8 mouse cellular contexts compared by ENCODE assay signal in the genomic region with DNA sequence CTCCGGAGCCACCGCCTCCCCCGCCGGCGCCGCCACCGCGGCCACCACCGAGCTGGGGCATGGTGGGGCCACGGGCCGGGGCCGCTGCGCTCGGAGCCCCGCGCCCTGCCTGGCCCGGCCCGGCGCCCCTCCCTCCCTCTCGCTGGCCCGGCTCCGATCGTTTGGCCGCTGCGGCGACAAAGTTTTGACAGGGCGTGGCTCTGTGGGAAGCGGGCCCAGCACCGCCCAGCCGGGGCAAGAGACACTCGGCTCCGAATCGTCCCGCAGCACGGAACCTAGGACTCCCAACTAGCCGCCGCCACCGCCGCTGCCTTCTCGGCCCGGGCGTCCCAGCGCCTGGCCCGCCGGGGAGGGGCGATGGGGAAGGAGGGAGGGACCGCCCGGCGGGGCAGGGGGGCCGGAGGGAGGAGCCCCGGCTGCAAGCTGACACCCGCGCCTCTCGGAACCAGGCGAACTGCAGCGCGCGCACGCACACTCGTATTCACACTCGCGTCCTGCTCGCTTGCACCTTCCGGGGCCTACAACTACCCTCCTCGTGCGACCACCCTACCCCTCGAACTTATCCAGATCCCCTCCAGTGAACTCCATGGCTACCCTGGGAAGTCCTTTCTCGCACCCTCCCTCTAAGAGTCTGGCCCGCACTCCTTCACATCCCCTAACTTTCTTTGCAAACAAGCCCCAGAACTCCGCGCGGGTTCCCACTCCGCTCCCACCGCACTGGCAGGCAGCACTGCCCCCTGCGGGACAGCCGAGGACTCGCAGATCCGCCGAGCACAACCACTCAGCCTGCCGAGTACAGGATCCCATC. TPM values are rescaled to one million over a fixed set of nuclear protein-coding genes. Genes with fewer than 3 reads are reported as not detected.
DNase-seq lines count a peak whose midpoint lies in the region; ATAC-seq and TF ChIP-seq lines count a peak whose summit lies in the region.

Gene Tcf7l1 (minus strand): TSS at position 363 of the 808 bp plus-strand sequence.

- H3K4me1 ChIP-seq in E14TG2a.4 (replicated peaks; ENCODE audit: low read depth, low read length), result peaks cover 55% of the 10 kb centered on the region
- H3K4me1 ChIP-seq in forebrain, embryonic 16.5 days (replicated peaks; ENCODE audit: control insufficient read depth, insufficient read depth, low read length), result peaks cover 14% of the 10 kb centered on the region
- H3K4me1 ChIP-seq in liver, postnatal 0 days (ENCODE audit: insufficient read depth), result peaks cover 4% of the 10 kb centered on the region
- peaks cover 5% of the 10 kb centered on the region; the same call in 1 of the 2 replicates for H3K4me1 ChIP-seq in neural tube, embryonic 14.5 days (ENCODE audit: control insufficient read depth, insufficient read depth, low read length)
- H3K4me1 ChIP-seq in testis, adult 2 months (ENCODE audit: control insufficient read depth, insufficient read depth, low read length), result peaks cover 5% of the 10 kb centered on the region

- peaks cover 19% of the 10 kb centered on the region for H3K36me3 ChIP-seq in E14TG2a.4 (ENCODE audit: insufficient read depth, low read length)
- H3K36me3 ChIP-seq in forebrain, embryonic 16.5 days (ENCODE audit: control insufficient read depth, insufficient read depth), result no peaks in the 10 kb centered on the region
- H3K36me3 ChIP-seq in liver, postnatal 0 days (replicated peaks; ENCODE audit: insufficient read depth, low read length), result no peaks in the 10 kb centered on the region
- H3K36me3 ChIP-seq in neural tube, embryonic 14.5 days (ENCODE audit: control insufficient read depth, insufficient read depth, low read length), result no peaks in the 10 kb centered on the region
- no peaks in the 10 kb centered on the region for H3K36me3 ChIP-seq in testis, adult 2 months (ENCODE audit: control insufficient read depth, insufficient read depth, low read length)

- DNase-seq in cerebellum, adult 11-12 months, result peak; percentile 38
- DNase-seq in heart, postnatal 25 days (ENCODE audit: low spot score), result peak; percentile 85
- peak; percentile 87 for DNase-seq in layer of hippocampus, adult 11-12 months (ENCODE audit: low spot score)
- DNase-seq in liver, postnatal 0 days, result peak; percentile 89

- H3K4me3 ChIP-seq in E14TG2a.4 (replicated peaks; ENCODE audit: low read length), result peak within 1 kb of the TSS; percentile 92
- H3K4me3 ChIP-seq in forebrain, embryonic 16.5 days (replicated peaks; ENCODE audit: low read length), result peak within 1 kb of the TSS; percentile 73
- peak within 1 kb of the TSS; percentile 52 for H3K4me3 ChIP-seq in liver, postnatal 0 days (ENCODE audit: low read depth, low read length)
- H3K4me3 ChIP-seq in neural tube, embryonic 14.5 days (ENCODE audit: low read depth, low read length), result peak within 1 kb of the TSS; percentile 62
- H3K4me3 ChIP-seq in testis, adult 2 months (ENCODE audit: control insufficient read depth, low read depth, low read length), result peak within 1 kb of the TSS; percentile 90

- peak; percentile 84 for TF ChIP-seq CTCF in E14TG2a.4 (conservative IDR thresholded peaks at IDR 0.05; ENCODE audit: low read length)
- TF ChIP-seq CTCF in liver, postnatal 0 days (IDR thresholded peaks at IDR 0.05; ENCODE audit: low read depth), result peak; percentile 94
- TF ChIP-seq CTCF in testis, adult 2 months (IDR thresholded peaks at IDR 0.05; ENCODE audit: control insufficient read depth, insufficient read depth, insufficient replicate concordance, low read depth, low read length), result peak; percentile 81; the same call in 1 of the 2 replicates

- peak within 1 kb of the TSS; percentile 86 for H3K4me2 ChIP-seq in forebrain, embryonic 16.5 days (ENCODE audit: low read length)
- H3K4me2 ChIP-seq in liver, postnatal 0 days (ENCODE audit: low read depth, low read length), result peak within 1 kb of the TSS; percentile 83
- peak within 1 kb of the TSS; percentile 98 for H3K4me2 ChIP-seq in neural tube, embryonic 14.5 days (ENCODE audit: low read depth, low read length)

- H3K9ac ChIP-seq in forebrain, embryonic 16.5 days (replicated peaks; ENCODE audit: low read depth, low read length), result peak within 1 kb of the TSS; percentile 60
- H3K9ac ChIP-seq in liver, postnatal 0 days (replicated peaks), result peak within 1 kb of the TSS; percentile 63
- H3K9ac ChIP-seq in neural tube, embryonic 14.5 days (replicated peaks; ENCODE audit: low read depth, low read length), result peak within 1 kb of the TSS; percentile 63

- peaks cover 27% of the 10 kb centered on the region for H3K27me3 ChIP-seq in E14TG2a.4 (ENCODE audit: insufficient read depth, low read length)
- H3K27me3 ChIP-seq in forebrain, embryonic 16.5 days (replicated peaks; ENCODE audit: control insufficient read depth, insufficient read depth, low read length), result peaks cover 8% of the 10 kb centered on the region; the same call in 1 of the 2 replicates
- peaks cover 17% of the 10 kb centered on the region for H3K27me3 ChIP-seq in liver, postnatal 0 days (ENCODE audit: insufficient read depth, low read length)
- peaks cover 3% of the 10 kb centered on the region; the same call in 1 of the 2 replicates for H3K27me3 ChIP-seq in neural tube, embryonic 14.5 days (ENCODE audit: control insufficient read depth, insufficient read depth, low read length)
- H3K27me3 ChIP-seq in testis, adult 2 months (ENCODE audit: control insufficient read depth, insufficient read depth, low read length), result no peaks in the 10 kb centered on the region

- no peaks in the 10 kb centered on the region for H3K9me3 ChIP-seq in E14TG2a.4 (ENCODE audit: low read length)
- H3K9me3 ChIP-seq in forebrain, embryonic 16.5 days (ENCODE audit: control insufficient read depth, low read length), result no peaks in the 10 kb centered on the region
- H3K9me3 ChIP-seq in liver, postnatal 0 days (ENCODE audit: low read length), result no peaks in the 10 kb centered on the region
- H3K9me3 ChIP-seq in neural tube, embryonic 14.5 days (ENCODE audit: control insufficient read depth, low read length), result no peaks in the 10 kb centered on the region

- H3K27ac ChIP-seq in forebrain, embryonic 16.5 days (ENCODE audit: low read length), result peak within 1 kb of the TSS; percentile 39; the same call in 1 of the 2 replicates
- H3K27ac ChIP-seq in liver, postnatal 0 days (ENCODE audit: low read depth), result peak within 1 kb of the TSS; percentile 86
- H3K27ac ChIP-seq in neural tube, embryonic 14.5 days (ENCODE audit: low read depth, low read length), result peak within 1 kb of the TSS; percentile 66
- 0 out of 2 replicates have a peak within 1 kb of the TSS, but pooled peaks have one; percentile 71 for H3K27ac ChIP-seq in testis, adult 2 months (ENCODE audit: control insufficient read depth, insufficient read depth, low read depth, low read length)

- intact Hi-C loops in heart, postnatal 25 days (cut with DNase I), result loop anchor here (1.0 to 5.0 kb wide), 5 partner anchors 42 to 152 kb away; partner anchors contain the start of gene Kcmf1

- TF ChIP-seq EP300 in liver, postnatal 0 days (IDR thresholded peaks at IDR 0.05; ENCODE audit: low read depth), result no peak

- WGBS in forebrain, embryonic 16.5 days, result under 1% methylated on average over 66 of the region's 80 CpGs
- WGBS in liver, postnatal 0 days (ENCODE audit: insufficient replicate concordance), result under 1% methylated on average over 42 of the region's 80 CpGs
- WGBS in neural tube, embryonic 14.5 days, result under 1% methylated on average over 48 of the region's 80 CpGs

- TF ChIP-seq POLR2A in testis, adult 2 months (IDR thresholded peaks at IDR 0.05; ENCODE audit: control insufficient read depth, low read depth, low read length), result no peak; the same call in 1 of the 2 replicates

- ATAC-seq in forebrain, embryonic 16.5 days, result peak; percentile 88
- peak; percentile 89 for ATAC-seq in liver, postnatal 0 days
- ATAC-seq in neural tube, embryonic 14.5 days (ENCODE audit: low read depth), result peak; percentile 88

RNA-seq across cellular contexts. Expression of gene Tcf7l1, which starts in this region (rescaled TPM):
- 4.8 and 6.2 TPM in 2 replicates for polyA plus RNA-seq in forebrain, embryonic 16.5 days (2015; fragmentation: Nextera tagmentation; extraction: Ambion mirVana)
- 10 to 100 TPM; 10.4 to 11.8 TPM for total RNA-seq in heart, postnatal 25 days (2021)
- 5.7 and 5.8 TPM in 2 replicates for polyA plus RNA-seq in liver, postnatal 0 days (2015; fragmentation: Nextera tagmentation; extraction: Ambion mirVana)
- 5.2 and 8.0 TPM in 2 replicates for polyA plus RNA-seq in neural tube, embryonic 14.5 days (2014; fragmentation: Nextera tagmentation; extraction: Ambion mirVana)
- polyA plus RNA-seq in testis, adult 2 months (2012; rRNA removed), result 3.0 and 3.5 TPM in 2 replicates

Comparison
In these comparisons a context has a peak if more than half of its experiments do, and no peak if none do; other contexts are left out.
1. Peak in every context shown above with its lines: DNase-seq, ATAC-seq, H3K4me3 ChIP-seq and H3K27ac ChIP-seq.
2. DNase-seq: peak in every context shown above with its lines; median percentile 89 in liver, postnatal 0 days; 87 in layer of hippocampus, adult 11-12 months; 85 in heart, postnatal 25 days; 38 in cerebellum, adult 11-12 months.